Mouse (Mus musculus) A20 (cell line): ENCODE results near the gene Adamts3.

ENCODE experiments used
- DNase-seq: peaks from one replicate; pipeline ENCODE4 v3.0.0-alpha.2; 2011; ENCODE audit warnings: low read depth, low spot score

Adamts3 gene

GRCm38 (mm10) chr5:89816610-89817009 is 66.5 kb downstream of the Adamts3 start:
- DNase-seq = no peak

- no peak for DNase-seq
Measured at GRCm38 (mm10) chr5:89814552-89814951, 68.6 kb downstream of the Adamts3 start.

- no peak for DNase-seq
Measured at GRCm38 (mm10) chr5:89800181-89800816, 82.8 kb downstream of the Adamts3 start.

- no peak for DNase-seq
Measured at GRCm38 (mm10) chr5:89793706-89794105, 89.4 kb downstream of the Adamts3 start.

- no peak for DNase-seq
Measured at GRCm38 (mm10) chr5:89784635-89785034, 98.5 kb downstream of the Adamts3 start.

- no peak for DNase-seq
Measured at GRCm38 (mm10) chr5:89779823-89780222, 103.3 kb downstream of the Adamts3 start.

- no peak for DNase-seq
Measured at GRCm38 (mm10) chr5:89778610-89779009, 104.5 kb downstream of the Adamts3 start.

- no peak for DNase-seq
Measured at GRCm38 (mm10) chr5:89777411-89777810, 105.7 kb downstream of the Adamts3 start.

GRCm38 (mm10) chr5:89770655-89771355 is 112.3 kb downstream of the Adamts3 start:
- no peak for DNase-seq

GRCm38 (mm10) chr5:89763189-89764187 is 119.6 kb downstream of the Adamts3 start:
- no peak for DNase-seq

- no peak for DNase-seq
Measured at GRCm38 (mm10) chr5:89760368-89760767, 122.8 kb downstream of the Adamts3 start.

- no peak for DNase-seq
Measured at GRCm38 (mm10) chr5:89751836-89752235, 131.3 kb downstream of the Adamts3 start.

GRCm38 (mm10) chr5:89748185-89748884 is 134.8 kb downstream of the Adamts3 start:
- DNase-seq = no peak

- no peak for DNase-seq
Measured at GRCm38 (mm10) chr5:89747149-89747659, 135.9 kb downstream of the Adamts3 start.

- no peak for DNase-seq
Measured at GRCm38 (mm10) chr5:89745112-89745511, 138.0 kb downstream of the Adamts3 start.

- DNase-seq = no peak
Measured at GRCm38 (mm10) chr5:89734759-89735158, 148.4 kb downstream of the Adamts3 start.

- DNase-seq = no peak
Measured at GRCm38 (mm10) chr5:89730411-89730810, 152.7 kb downstream of the Adamts3 start.

- DNase-seq = no peak
Measured at GRCm38 (mm10) chr5:89728117-89728516, 155.0 kb downstream of the Adamts3 start.

- DNase-seq = no peak
Measured at GRCm38 (mm10) chr5:89727497-89728057, 155.6 kb downstream of the Adamts3 start.

GRCm38 (mm10) chr5:89714552-89714951 is 168.6 kb downstream of the Adamts3 start:
- no peak for DNase-seq
